12 mouse cellular contexts compared by ENCODE assay signal in genomic region chr1:189933480-189934202, GRCm38 (mm10). TPM values are rescaled to one million over a fixed set of nuclear protein-coding genes. Genes with fewer than 3 reads are reported as not detected.
A peak's percentile ranks its signal among the peaks of the same experiment; 100 is the strongest.
DNase-seq lines count a peak whose midpoint lies in the region; ATAC-seq and TF ChIP-seq lines count a peak whose summit lies in the region.
"Had no signal": no experiment of that assay in that cellular context is flagged by ENCODE, and none has a peak within 500 bp of the region (broad histone marks: within the 10 kb centered on the region; RNA-seq: fewer than 3 reads in every experiment).

No protein-coding gene starts in this region.

- no peak overlapping the region for H3K4me3 ChIP-seq in thymus, adult 2 months (ENCODE audit: control insufficient read depth, insufficient read depth, low read length)
- H3K4me3 ChIP-seq in liver, postnatal 0 days (ENCODE audit: low read depth, low read length): no peak overlapping the region
- no peak overlapping the region for H3K4me3 ChIP-seq in forebrain, embryonic 16.5 days (replicated peaks; ENCODE audit: low read length)
- H3K4me3 ChIP-seq: hindbrain, embryonic 15.5 days; left cerebral cortex, adult 2 months had no signal

- peak; percentile 74 for ATAC-seq in liver, postnatal 0 days
- ATAC-seq in forebrain, embryonic 16.5 days: no peak

- no peak for TF ChIP-seq POLR2A in thymus, adult 2 months (IDR thresholded peaks at IDR 0.05; ENCODE audit: control insufficient read depth, extremely low read depth, insufficient read depth, low read length, poor library complexity)

- DNase-seq in thymus, postnatal 0 days (ENCODE audit: low spot score): peak; percentile 81
- DNase-seq in thymus, adult 2 months: no peak
- peak; percentile 38 for DNase-seq in heart, postnatal 4 days
- DNase-seq in liver, postnatal 0 days: no peak
- no peak for DNase-seq in cerebellum, adult 9-10 months
- no peak for DNase-seq in natural killer cell, adult 2 months (ENCODE audit: low spot score in 2 of 2)
- DNase-seq: cerebellum, postnatal 36 days; kidney, postnatal 36 days; lung, postnatal 10 days had no signal

- no peak overlapping the region for H3K27ac ChIP-seq in thymus, adult 2 months (ENCODE audit: control insufficient read depth, insufficient read depth, low read length)
- no peak overlapping the region for H3K27ac ChIP-seq in liver, postnatal 0 days (ENCODE audit: low read depth)
- H3K27ac ChIP-seq in forebrain, embryonic 16.5 days (ENCODE audit: low read length): no peak overlapping the region
- H3K27ac ChIP-seq: hindbrain, embryonic 15.5 days; left cerebral cortex, adult 2 months had no signal

- WGBS in thymus, adult 2 months: 44% methylated on average over 9 of the region's 9 CpGs
- WGBS in liver, postnatal 0 days (ENCODE audit: insufficient replicate concordance): 45% methylated on average over 9 of the region's 9 CpGs
- WGBS in forebrain, embryonic 16.5 days: 75% methylated on average over 9 of the region's 9 CpGs

- H3K27me3 ChIP-seq in thymus, adult 2 months (ENCODE audit: control insufficient read depth, insufficient read depth, low read length): no peaks in the 10 kb centered on the region
- H3K27me3 ChIP-seq in liver, postnatal 0 days (ENCODE audit: insufficient read depth, low read length): no peaks in the 10 kb centered on the region
- no peaks in the 10 kb centered on the region for H3K27me3 ChIP-seq in forebrain, embryonic 16.5 days (replicated peaks; ENCODE audit: control insufficient read depth, insufficient read depth, low read length)
- H3K27me3 ChIP-seq: hindbrain, embryonic 15.5 days had no signal

- no peak for TF ChIP-seq CTCF in thymus, adult 2 months (IDR thresholded peaks at IDR 0.05; ENCODE audit: borderline replicate concordance, control insufficient read depth, extremely low read depth, insufficient read depth, low read length, poor library complexity)
- TF ChIP-seq CTCF in liver, postnatal 0 days (IDR thresholded peaks at IDR 0.05; ENCODE audit: low read depth): no peak

- no peak overlapping the region for H3K9ac ChIP-seq in liver, postnatal 0 days (replicated peaks)
- H3K9ac ChIP-seq in forebrain, embryonic 16.5 days (replicated peaks; ENCODE audit: low read depth, low read length): no peak overlapping the region
- H3K9ac ChIP-seq: hindbrain, embryonic 15.5 days had no signal

- peaks cover 8% of the 10 kb centered on the region for H3K4me1 ChIP-seq in thymus, adult 2 months (replicated peaks; ENCODE audit: control insufficient read depth, insufficient read depth, low read length)
- no peaks in the 10 kb centered on the region for H3K4me1 ChIP-seq in liver, postnatal 0 days (ENCODE audit: insufficient read depth)
- no peaks in the 10 kb centered on the region for H3K4me1 ChIP-seq in forebrain, embryonic 16.5 days (replicated peaks; ENCODE audit: control insufficient read depth, insufficient read depth, low read length)
- H3K4me1 ChIP-seq: hindbrain, embryonic 15.5 days had no signal

- no peak for TF ChIP-seq EP300 in liver, postnatal 0 days (IDR thresholded peaks at IDR 0.05; ENCODE audit: low read depth)

- no peaks in the 10 kb centered on the region for H3K36me3 ChIP-seq in thymus, adult 2 months (ENCODE audit: control insufficient read depth, insufficient read depth, low read length)
- no peaks in the 10 kb centered on the region for H3K36me3 ChIP-seq in liver, postnatal 0 days (replicated peaks; ENCODE audit: insufficient read depth, low read length)
- H3K36me3 ChIP-seq in forebrain, embryonic 16.5 days (ENCODE audit: control insufficient read depth, insufficient read depth): no peaks in the 10 kb centered on the region
- H3K36me3 ChIP-seq: hindbrain, embryonic 15.5 days had no signal

- no peak overlapping the region for H3K4me2 ChIP-seq in liver, postnatal 0 days (ENCODE audit: low read depth, low read length)
- H3K4me2 ChIP-seq in forebrain, embryonic 16.5 days (ENCODE audit: low read length): no peak overlapping the region
- H3K4me2 ChIP-seq: hindbrain, embryonic 15.5 days had no signal

- no peaks in the 10 kb centered on the region for H3K9me3 ChIP-seq in liver, postnatal 0 days (ENCODE audit: low read length)
- no peaks in the 10 kb centered on the region for H3K9me3 ChIP-seq in forebrain, embryonic 16.5 days (ENCODE audit: control insufficient read depth, low read length)
- H3K9me3 ChIP-seq: hindbrain, embryonic 15.5 days had no signal

RNA-seq across cellular contexts. Expression of gene Smyd2, which starts 11.5 kb away (rescaled TPM):
- polyA plus RNA-seq in thymus, postnatal 0 days (2015; fragmentation: Nextera tagmentation; extraction: Ambion mirVana): 64.7 and 64.9 TPM in 2 replicates
- 33.2 and 36.5 TPM in 2 replicates for polyA plus RNA-seq in thymus, adult 2 months (2012; rRNA removed)
- 100 to 1,000 TPM; 192 to 202 TPM for total RNA-seq in heart, postnatal 4 days (2021)
- 21.4 and 23.3 TPM in 2 replicates for polyA plus RNA-seq in liver, postnatal 0 days (2015; fragmentation: Nextera tagmentation; extraction: Ambion mirVana)
- polyA plus RNA-seq in forebrain, embryonic 16.5 days (2015; fragmentation: Nextera tagmentation; extraction: Ambion mirVana): 76.8 and 80.7 TPM in 2 replicates

Comparison
In these comparisons a context has a peak if more than half of its experiments do, and no peak if none do; other contexts are left out.
1. DNase-seq: peak in thymus, postnatal 0 days (single experiment) and heart, postnatal 4 days (single experiment); none in thymus, adult 2 months (single experiment), liver, postnatal 0 days (single experiment), cerebellum, adult 9-10 months (single experiment) and natural killer cell, adult 2 months (0 of 2).